1 mouse cellular context compared by ENCODE assay signal in genomic region chr17:57276634-57277121, GRCm38 (mm10).
TF ChIP-seq lines count a peak whose summit lies in the region.

No protein-coding gene starts in this region.

TF ChIP-seq in CH12.LX, 34 proteins besides CTCF, POLR2A, EP300 and RAD21:
- TF ChIP-seq IRF4 (IDR thresholded peaks at IDR 0.05; ENCODE audit: low read depth, low read length) (peak; percentile 72), SMC3 (IDR thresholded peaks at IDR 0.05; ENCODE audit: low read depth, low read length) (peak; percentile 73), GABPA (IDR thresholded peaks at IDR 0.05; ENCODE audit: insufficient replicate concordance, low read depth, low read length) (no peak), MEF2A (IDR thresholded peaks at IDR 0.05; ENCODE audit: borderline replicate concordance, low read depth, low read length) (0 out of 2 replicates have a peak, but pooled peaks have one; percentile 62), SIN3A (IDR thresholded peaks at IDR 0.05; ENCODE audit: low read length) (peak; percentile 86), MAFK (IDR thresholded peaks at IDR 0.05; ENCODE audit: insufficient replicate concordance, low read length) (no peak), UBTF (IDR thresholded peaks at IDR 0.05; ENCODE audit: low read depth, low read length) (0 out of 2 replicates have a peak, but pooled peaks have one; percentile 21), BHLHE40 (IDR thresholded peaks at IDR 0.05; ENCODE audit: low read depth, low read length) (peak; percentile 47), NELFE (IDR thresholded peaks at IDR 0.05; ENCODE audit: low read depth, low read length) (peak; percentile 57; the same call in 1 of the 2 replicates), NRF1 (IDR thresholded peaks at IDR 0.05; ENCODE audit: low read depth, low read length) (no peak), MAZ (IDR thresholded peaks at IDR 0.05; ENCODE audit: low read depth, low read length) (peak; percentile 90), ELF1 (IDR thresholded peaks at IDR 0.05; ENCODE audit: low read depth, low read length) (peak; percentile 55; the same call in 1 of the 2 replicates), JUND (conservative IDR thresholded peaks at IDR 0.05; ENCODE audit: low read depth, low read length) (0 out of 2 replicates have a peak, but pooled peaks have one; percentile 22), ZMIZ1 (IDR thresholded peaks at IDR 0.05; ENCODE audit: low read depth, low read length) (no peak), MAX (IDR thresholded peaks at IDR 0.05; ENCODE audit: low read length) (0 out of 2 replicates have a peak, but pooled peaks have one; percentile 43), JUN (IDR thresholded peaks at IDR 0.05; ENCODE audit: insufficient read depth, low read depth, low read length) (no peak), CHD1 (IDR thresholded peaks at IDR 0.05; ENCODE audit: low read depth, low read length) (0 out of 2 replicates have a peak, but pooled peaks have one; percentile 70), HCFC1 (IDR thresholded peaks at IDR 0.05; ENCODE audit: low read depth, low read length) (peak; percentile 54), MXI1 (IDR thresholded peaks at IDR 0.05; ENCODE audit: low read depth, low read length) (no peak; the same call in 1 of the 2 replicates), PAX5 (IDR thresholded peaks at IDR 0.05; ENCODE audit: low read length) (no peak), ZNF384 (IDR thresholded peaks at IDR 0.05; ENCODE audit: low read depth, low read length) (no peak), MYC (IDR thresholded peaks at IDR 0.05; ENCODE audit: low read depth, low read length) (peak; percentile 74)
